Mouse (Mus musculus) skeletal muscle tissue, postnatal 0 days (tissue): ENCODE results near the gene Rint1. TPM values are rescaled to one million over a fixed set of nuclear protein-coding genes. Genes with fewer than 3 reads are reported as not detected.

Experiments used
- polyA plus RNA-seq: library from polyadenylated mRNA; unstranded; fragments of >200 nt; fragmentation: Nextera tagmentation; extraction: Ambion mirVana; gene quantifications from 2 replicates; pipeline ENCODE4 v1.2.1, GENCODE M21; 2015

The Rint1 gene
- 17.5 and 18.4 TPM in 2 replicates for polyA plus RNA-seq

GRCm38 (mm10) chr5:23787536-23788389 is at the start of gene Rint1:
TSS of gene Rint1 (plus strand) at chr5:23787711.

GRCm38 (mm10) chr5:23782931-23783877 is 4.3 kb upstream of the Rint1 start, which contains the start of gene Pus7:
TSS of gene Pus7 (minus strand) at chr5:23783711.

GRCm38 (mm10) chr5:23843674-23844530 is 56.4 kb downstream of the Rint1 start, which contains the start of gene Tomm7:
TSS of gene Tomm7 (minus strand) at chr5:23844161.

Other genes with a start within 250 kb of the Rint1 start
- 28.6 and 32.3 TPM in 2 replicates for gene Srpk2, start 103.1 kb upstream of the Rint1 start, polyA plus RNA-seq
- gene Pus7, start 4.0 kb upstream of the Rint1 start, polyA plus RNA-seq, result 12.3 and 13.9 TPM in 2 replicates
- gene Tomm7, start 56.5 kb downstream of the Rint1 start, polyA plus RNA-seq, result 76.4 and 78.2 TPM in 2 replicates
- 11.4 and 12.8 TPM in 2 replicates for gene Fam126a, start 243.0 kb downstream of the Rint1 start, polyA plus RNA-seq